Mouse (Mus musculus) adrenal gland, postnatal 4 days (tissue): ENCODE measurements around the gene Bcan. TPM values are rescaled to one million over a fixed set of nuclear protein-coding genes. Genes with fewer than 3 reads are reported as not detected.

ENCODE experiments used
- DNase-seq, 2 experiments: peaks; one replicate each; pipeline ENCODE4 v3.0.0; 2021 to 2022; ENCODE audit warnings: low spot score in 2 of 2, mixed read lengths in 2 of 2
- total RNA-seq, 2 experiments: library from RNA; stranded (reverse); gene quantifications; 2 replicates each; pipeline ENCODE4 v1.2.3; 2021

Bcan gene
- total RNA-seq, 2 experiments from 2014 or later, result 29.2 to 30.6 TPM

DNA sequence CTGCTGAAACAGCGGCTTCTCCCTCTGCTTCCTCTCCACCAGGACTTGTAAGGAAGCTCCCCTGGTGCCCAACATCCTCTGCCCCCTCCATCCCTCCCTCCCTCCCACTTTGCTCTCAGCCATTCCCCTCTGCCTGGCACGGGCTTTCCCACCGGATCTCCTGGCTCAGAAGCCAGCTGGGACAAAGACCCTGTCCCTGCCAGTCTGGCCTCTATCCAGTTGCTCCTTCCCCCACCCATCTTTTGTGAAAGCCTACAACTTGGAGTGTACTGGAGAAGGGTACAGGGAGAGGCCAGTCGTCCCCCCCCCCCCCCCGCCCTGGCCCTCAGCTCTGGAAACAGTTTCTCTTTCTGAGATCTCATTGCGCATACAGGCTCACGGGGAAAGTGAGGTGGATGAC lies 1.3 kb downstream of the Bcan start:
- no peak for DNase-seq

GRCm38 (mm10) chr3:87996971-87997614 lies 2.9 kb downstream of the Bcan start:
- no peak for DNase-seq

DNA sequence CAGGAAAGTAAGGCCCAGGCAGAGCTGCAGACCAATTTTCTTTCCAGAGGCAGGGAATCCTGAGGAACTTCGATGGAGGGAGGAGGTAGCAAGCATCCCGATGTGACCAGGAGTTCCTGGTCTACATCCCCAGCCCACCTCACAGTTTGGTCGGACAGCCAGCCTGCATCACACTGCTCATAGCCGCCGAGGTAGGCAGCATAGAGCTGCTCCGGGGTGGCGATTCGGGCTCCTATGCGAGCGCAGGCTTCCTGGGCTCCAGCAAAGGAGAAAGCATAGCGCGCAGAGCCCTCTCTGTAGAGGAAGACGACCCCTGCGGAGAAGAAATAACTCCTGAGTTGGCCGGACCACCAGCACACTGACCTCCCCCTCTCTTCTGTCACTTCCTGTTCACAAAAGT lies 3.6 kb downstream of the Bcan start:
- no peak for DNase-seq

- DNase-seq, result no peak
Measured at GRCm38 (mm10) chr3:87995331-87995730, 4.7 kb downstream of the Bcan start.

GRCm38 (mm10) chr3:87993436-87993835 lies 6.6 kb downstream of the Bcan start:
- DNase-seq, result no peak

DNA sequence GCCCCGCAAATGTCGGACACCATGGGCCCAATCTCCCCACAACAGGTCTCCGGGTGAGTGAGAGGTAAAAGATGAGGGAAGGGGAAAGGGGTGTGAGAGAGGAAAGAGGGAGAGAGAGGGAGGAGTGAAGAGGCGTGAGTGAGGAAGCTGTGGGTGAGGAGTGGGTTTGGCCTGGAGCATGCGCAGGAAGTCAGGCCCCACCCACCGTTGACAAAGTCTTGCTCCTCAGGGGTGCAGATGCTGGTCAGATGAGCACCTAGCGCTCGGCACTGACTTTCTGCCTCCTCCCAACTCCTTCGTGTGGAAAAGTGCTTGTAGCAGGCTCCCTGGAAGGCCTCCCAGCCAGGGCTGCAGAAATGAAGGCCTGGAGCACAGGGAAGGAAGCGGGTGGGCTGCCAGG lies 10.1 kb downstream of the Bcan start:
- DNase-seq, result no peak

GRCm38 (mm10) chr3:87988068-87988467 lies 12.0 kb downstream of the Bcan start:
- DNase-seq, result no peak

DNA sequence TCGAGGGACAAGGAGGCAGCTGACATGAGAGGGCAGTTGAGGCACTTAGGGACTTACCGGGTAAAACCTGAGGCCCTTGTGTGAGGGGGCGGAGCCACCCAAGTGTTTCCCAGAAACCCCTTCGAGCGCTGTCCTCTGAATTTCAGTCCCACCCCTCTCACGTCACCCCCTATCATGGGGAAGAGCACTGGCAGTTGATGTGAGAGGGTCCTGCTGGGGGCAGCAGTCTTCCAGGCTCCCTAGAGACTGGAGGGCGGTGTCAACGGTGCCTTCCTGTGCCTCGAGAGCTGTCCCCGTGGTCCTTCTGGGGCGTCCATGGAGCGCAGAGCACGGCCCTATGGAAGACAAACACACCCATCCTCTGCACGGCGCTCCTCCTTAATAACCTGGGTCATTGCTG lies 12.4 kb downstream of the Bcan start:
- DNase-seq, result no peak

- peak; percentile 85 to 92 for DNase-seq
Measured at GRCm38 (mm10) chr3:87986868-87987267, 13.2 kb downstream of the Bcan start.

DNA sequence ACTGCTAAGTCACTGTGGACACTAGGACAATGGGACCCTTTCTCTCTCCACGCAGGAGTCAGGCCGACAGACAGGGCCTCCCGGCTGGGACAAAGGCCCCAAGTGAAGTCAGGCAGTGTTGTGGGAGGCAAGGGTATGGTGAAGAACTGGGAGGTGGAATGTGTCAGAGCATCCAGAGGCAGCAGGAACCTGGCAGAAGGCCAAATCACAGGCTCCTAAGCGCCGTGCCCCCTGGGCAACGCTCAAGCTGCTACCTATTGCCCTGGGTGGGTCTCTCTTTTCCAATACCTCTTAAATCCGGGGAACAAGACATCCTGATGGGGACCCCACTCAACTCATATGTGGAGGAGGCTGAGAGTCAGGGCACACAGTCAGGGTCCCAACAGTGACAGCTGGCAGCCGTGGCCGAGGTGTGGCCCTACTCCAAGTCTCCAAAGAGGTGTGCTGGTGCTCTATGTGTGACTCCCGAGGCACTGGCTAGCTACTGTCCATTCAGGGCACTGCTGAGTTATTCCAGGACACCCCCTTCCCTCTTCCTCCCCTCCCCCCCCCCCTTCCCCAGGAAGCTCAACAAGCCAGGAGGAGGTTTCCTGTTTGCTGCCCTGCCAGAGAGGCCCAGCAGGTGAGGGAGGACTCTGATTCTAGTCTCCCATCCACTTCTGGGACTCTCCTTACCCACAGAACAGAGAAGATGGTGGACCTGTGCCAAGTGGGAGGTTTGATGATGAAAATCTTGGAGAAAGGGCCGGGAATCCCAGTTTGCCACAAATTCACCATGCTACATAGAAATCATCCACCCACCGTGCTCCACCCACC lies 14.3 kb downstream of the Bcan start:
- no peak for DNase-seq

DNA sequence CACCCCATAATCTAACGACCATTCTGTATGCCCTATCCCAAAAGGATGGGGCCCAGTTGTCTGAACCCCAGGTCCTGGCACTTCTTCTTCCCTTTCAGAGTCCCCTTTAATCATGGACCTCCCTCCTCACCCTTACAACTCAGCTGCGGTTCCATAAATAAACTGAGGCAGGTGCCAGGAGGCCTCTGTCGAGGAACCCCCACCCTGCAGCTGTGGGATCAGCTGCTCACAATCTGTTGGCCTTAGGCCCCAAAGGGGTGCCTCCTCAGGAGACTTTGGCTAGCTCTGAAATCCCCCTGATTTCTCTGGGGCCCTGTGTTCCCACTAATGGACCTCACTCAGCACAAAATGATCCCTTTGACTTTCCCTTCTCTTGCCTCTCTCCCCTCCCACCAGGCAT lies 15.9 kb downstream of the Bcan start:
- DNase-seq, result no peak

GRCm38 (mm10) chr3:87983627-87984026 lies 16.4 kb downstream of the Bcan start:
- DNase-seq, result no peak

GRCm38 (mm10) chr3:87982836-87983601 lies 17.0 kb downstream of the Bcan start:
- DNase-seq, result no peak

DNA sequence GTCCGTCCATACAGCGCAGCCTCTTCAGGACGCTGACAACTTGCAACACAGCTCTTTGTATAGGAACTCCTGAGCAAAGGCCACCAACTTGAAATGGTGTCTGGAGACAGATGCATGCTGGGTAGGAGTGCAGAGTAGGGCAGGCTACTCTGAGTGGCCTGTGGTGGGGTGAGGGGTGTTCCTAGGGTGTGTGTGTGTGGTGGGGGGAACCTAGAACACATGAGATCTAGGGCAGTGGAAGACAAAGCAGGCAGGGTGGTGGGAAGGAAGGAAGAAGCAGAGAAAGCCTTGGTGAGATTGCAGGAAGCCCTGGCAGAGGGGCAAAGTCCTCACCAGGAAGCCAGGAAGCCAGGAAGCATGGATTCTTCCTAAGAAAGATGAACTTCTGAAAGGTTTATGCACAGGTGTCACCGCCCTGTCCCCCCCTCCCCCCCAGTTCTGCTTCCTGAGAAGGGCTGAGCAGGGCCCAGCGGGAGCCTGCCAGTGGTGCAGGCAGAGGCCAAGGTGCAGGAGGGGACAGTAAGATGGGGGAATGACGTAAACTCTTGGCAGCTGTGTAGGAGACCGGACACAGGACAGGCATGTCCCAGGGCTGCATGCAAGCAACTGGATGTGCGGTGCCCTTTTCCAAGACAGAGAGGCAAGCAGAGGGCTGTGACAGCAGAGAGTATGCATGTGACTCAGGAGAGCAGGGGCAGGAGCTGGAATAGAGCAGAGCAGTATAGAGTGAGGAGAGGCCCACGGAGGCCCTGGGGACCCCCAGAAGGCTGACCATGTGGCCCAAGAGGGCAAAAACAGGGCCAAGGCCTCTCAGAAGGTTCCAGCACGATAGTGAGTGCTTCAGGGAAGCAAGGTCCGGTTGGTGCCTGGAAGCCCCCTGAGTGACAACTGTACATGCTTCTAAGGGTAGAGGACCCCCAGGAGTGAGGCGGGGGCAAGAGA lies 17.9 kb downstream of the Bcan start:
- DNase-seq, result no peak

GRCm38 (mm10) chr3:87981214-87981760 lies 18.7 kb downstream of the Bcan start:
- no peak for DNase-seq

DNA sequence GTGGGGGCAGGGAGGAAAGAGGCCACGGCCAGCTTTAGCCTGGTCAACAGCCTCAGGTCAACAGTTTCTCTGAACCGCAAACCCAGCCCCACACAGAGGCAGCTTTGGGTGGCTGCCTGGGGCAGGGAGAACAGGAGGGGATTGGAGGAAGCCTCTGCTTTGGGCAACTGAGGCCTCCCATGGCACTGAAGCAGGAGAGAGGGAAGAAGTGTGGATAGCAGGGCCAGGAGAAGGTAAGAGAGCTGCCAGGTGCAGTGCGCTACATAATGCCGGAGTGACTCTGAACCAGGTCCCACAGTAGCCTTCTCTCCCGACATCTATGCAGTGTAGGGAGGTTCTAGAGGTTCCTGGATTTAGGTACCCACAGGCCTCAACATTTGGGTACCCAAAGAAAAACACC lies 19.3 kb downstream of the Bcan start:
- no peak for DNase-seq

DNA sequence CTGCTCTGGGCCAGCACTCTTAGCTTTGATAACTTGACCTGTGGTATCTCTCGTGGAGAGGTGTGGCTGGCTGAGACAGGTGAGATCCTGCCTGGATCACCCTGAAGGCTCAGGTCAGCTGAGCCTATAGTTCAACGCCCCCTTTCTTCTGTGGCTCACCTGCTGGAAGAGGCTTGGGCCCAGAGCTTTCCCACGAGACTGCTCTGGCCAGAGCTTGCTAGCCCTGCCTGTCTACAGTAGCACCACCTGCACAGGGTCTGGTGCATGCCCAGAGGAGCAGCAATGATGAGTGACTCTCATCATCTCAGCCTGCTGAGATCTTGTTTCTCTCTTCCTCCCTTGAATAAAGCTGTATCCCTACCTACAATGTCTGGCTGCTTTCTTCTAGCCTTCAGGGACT lies 19.9 kb downstream of the Bcan start:
- DNase-seq, result no peak

DNA sequence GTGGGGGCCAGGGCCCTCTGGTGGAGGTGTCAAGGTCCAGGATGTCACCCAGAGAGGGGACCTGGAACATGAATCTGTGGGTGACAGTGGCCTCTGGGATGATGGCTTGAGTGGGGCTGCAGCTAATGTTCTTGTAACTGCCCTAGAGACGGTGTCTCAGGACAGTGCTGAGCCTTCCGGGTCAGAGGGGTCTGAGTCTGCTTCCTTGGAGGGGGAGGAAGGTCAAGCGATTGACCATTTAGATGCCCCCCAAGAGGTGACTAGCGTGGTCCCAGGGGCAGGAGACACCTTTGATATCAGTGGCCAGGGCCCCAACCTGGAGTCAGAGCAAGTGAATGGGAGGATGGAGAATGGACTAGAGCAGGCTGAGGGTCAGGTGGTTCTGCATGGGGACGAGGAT lies 20.5 kb downstream of the Bcan start:
- no peak for DNase-seq

GRCm38 (mm10) chr3:87974381-87974987 lies 25.5 kb downstream of the Bcan start:
- no peak for DNase-seq
